Mouse (Mus musculus): ENCODE data around the gene Mc3r. TPM values are rescaled to one million over a fixed set of nuclear protein-coding genes. Genes with fewer than 3 reads are reported as not detected.

The Mc3r gene
- polyA plus RNA-seq, 1 experiment from 2014 or later: not detected

DNA sequence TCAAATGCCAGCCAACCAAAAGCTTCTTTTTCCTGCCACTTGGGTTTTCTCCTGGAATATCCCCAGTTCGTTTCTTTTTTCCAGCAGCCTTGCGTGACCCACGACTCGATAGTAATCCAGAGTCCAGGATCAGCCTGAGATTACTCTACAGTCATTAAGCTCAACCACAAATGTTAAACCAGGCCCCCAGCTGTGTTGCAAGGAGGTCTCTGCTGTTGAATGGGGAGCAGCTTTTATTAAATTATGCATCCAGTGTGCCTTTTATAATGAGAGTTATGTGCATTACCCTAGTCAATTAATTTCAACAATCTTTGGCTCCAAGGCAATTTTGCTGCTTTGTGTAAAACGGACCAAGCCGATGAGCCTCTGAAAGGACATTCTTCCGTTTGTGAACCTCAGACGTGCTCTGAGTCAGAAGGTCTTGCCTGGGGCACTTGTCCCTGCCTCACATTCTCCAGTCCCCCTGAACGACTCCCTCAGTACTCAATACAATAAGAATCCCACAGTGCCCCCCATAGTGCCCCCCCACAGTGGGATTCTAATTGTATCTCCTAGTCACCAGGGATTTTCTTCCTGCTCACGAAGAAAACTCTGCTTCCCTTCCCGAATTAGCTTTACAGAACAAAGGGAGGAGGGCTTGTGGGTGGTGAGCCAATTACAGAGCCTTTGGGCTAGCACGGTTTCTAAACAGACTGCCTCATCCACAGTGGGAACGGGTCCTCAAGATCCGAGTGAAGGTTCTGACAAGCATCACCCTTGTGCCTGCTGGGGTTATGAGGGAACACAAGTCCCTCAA is 51.0 kb downstream of the Mc3r start:
- H3K9ac ChIP-seq (ENCODE audit: low read length): no peak overlapping the region
- no peaks in the 10 kb centered on the region for H3K36me3 ChIP-seq (ENCODE audit: control insufficient read depth, insufficient read depth, low read length)
- H3K27ac ChIP-seq (replicated peaks in 1 of 2; ENCODE audit: control insufficient read depth in 1 of 2, insufficient read depth in 1 of 2, low read depth in 2 of 2, low read length in 2 of 2): no peak overlapping the region
- H3K4me3 ChIP-seq (ENCODE audit: control insufficient read depth in 1 of 2, insufficient read depth in 1 of 2, low read depth in 1 of 2, low read length in 2 of 2): no peak overlapping the region
- H3K9me3 ChIP-seq (ENCODE audit: control insufficient read depth, low read length): no peaks in the 10 kb centered on the region
- H3K27me3 ChIP-seq (ENCODE audit: control insufficient read depth, insufficient read depth, low read length): 0 out of 2 replicates have a peak, but pooled peaks cover 5% of the 10 kb centered on the region
- no peaks in the 10 kb centered on the region for H3K4me1 ChIP-seq (ENCODE audit: control insufficient read depth in 2 of 2, insufficient read depth in 2 of 2, low read length in 2 of 2)
- 23% methylated on average over 14 of the region's 14 CpGs for WGBS
- H3K4me2 ChIP-seq (ENCODE audit: low read length): no peak overlapping the region
- no peak for ATAC-seq (ENCODE audit: insufficient number of reproducible peaks, insufficient read depth, low FRiP score, low read depth)

Other genes starting within 250 kb of the Mc3r start
- gene Cbln4, start 205.0 kb upstream of the Mc3r start, polyA plus RNA-seq (2014; fragmentation: Nextera tagmentation; extraction: Ambion mirVana): 0.07 TPM in 1 of 2 replicates, not detected in the other
- gene Fam210b, start 97.1 kb downstream of the Mc3r start, polyA plus RNA-seq (2014; fragmentation: Nextera tagmentation; extraction: Ambion mirVana): 10.4 and 13.1 TPM in 2 replicates
- 79.0 and 88.9 TPM in 2 replicates for gene Aurka, start 122.0 kb downstream of the Mc3r start, polyA plus RNA-seq (2014; fragmentation: Nextera tagmentation; extraction: Ambion mirVana)
- 28.1 and 30.3 TPM in 2 replicates for gene Cstf1, start 122.2 kb downstream of the Mc3r start, polyA plus RNA-seq (2014; fragmentation: Nextera tagmentation; extraction: Ambion mirVana)
- 0.27 and 0.30 TPM in 2 replicates for gene Cass4, start 145.3 kb downstream of the Mc3r start, polyA plus RNA-seq (2014; fragmentation: Nextera tagmentation; extraction: Ambion mirVana)
- gene Rtf2, start 192.1 kb downstream of the Mc3r start, polyA plus RNA-seq (2014; fragmentation: Nextera tagmentation; extraction: Ambion mirVana): 48.3 and 49.5 TPM in 2 replicates
- gene Gcnt7, start 210.1 kb downstream of the Mc3r start, polyA plus RNA-seq (2014; fragmentation: Nextera tagmentation; extraction: Ambion mirVana): 0.61 and 0.71 TPM in 2 replicates
- 0.31 TPM in 1 of 2 replicates, not detected in the other for gene Fam209, start 224.0 kb downstream of the Mc3r start, polyA plus RNA-seq (2014; fragmentation: Nextera tagmentation; extraction: Ambion mirVana)

Data from heart, embryonic 14.5 days (tissue).